Mouse (Mus musculus): ENCODE results near the gene Samd5. TPM values are rescaled to one million over a fixed set of nuclear protein-coding genes. Genes with fewer than 3 reads are reported as not detected.

Gene Samd5
- polyA plus RNA-seq, 2 experiments, result 7.4 to 11.1 TPM

GRCm38 (mm10) chr10:9621055-9621454 lies 54.0 kb downstream of the Samd5 start:
- Histone ChIP-seq H3K27ac (replicated peaks; ENCODE audit: low read depth, low read length) (no peak overlapping the region), H3K4me1 (ENCODE audit: control insufficient read depth, insufficient read depth, low read length) (no peaks in the 10 kb centered on the region), H3K27me3 (ENCODE audit: control insufficient read depth, insufficient read depth, low read length) (no peaks in the 10 kb centered on the region), H3K9ac (ENCODE audit: low read depth, low read length, severe bottlenecking) (no peak overlapping the region), H3K4me2 (replicated peaks; ENCODE audit: low read depth, low read length, severe bottlenecking) (no peak overlapping the region), H3K4me3 (replicated peaks; ENCODE audit: low read length) (no peak overlapping the region), H3K9me3 (ENCODE audit: control insufficient read depth, low read length) (no peaks in the 10 kb centered on the region), H3K36me3 (ENCODE audit: control insufficient read depth, insufficient read depth, low read length) (no peaks in the 10 kb centered on the region)
- no peak for TF ChIP-seq POLR2A (IDR thresholded peaks at IDR 0.05; ENCODE audit: borderline replicate concordance, extremely low read depth, insufficient read depth, insufficient read length)
- DNase-seq (ENCODE audit: low spot score), result no peak
- ATAC-seq (ENCODE audit: low FRiP score, low read depth), result no peak
- 38% methylated on average over 1 of the region's 1 CpGs for WGBS

GRCm38 (mm10) chr10:9615009-9615408 lies 60.0 kb downstream of the Samd5 start:
- H3K36me3 ChIP-seq (ENCODE audit: control insufficient read depth, insufficient read depth, low read length), result no peaks in the 10 kb centered on the region
- DNase-seq (ENCODE audit: low spot score), result no peak
- H3K9me3 ChIP-seq (ENCODE audit: control insufficient read depth, low read length), result no peaks in the 10 kb centered on the region
- H3K4me3 ChIP-seq (replicated peaks; ENCODE audit: low read length), result no peak overlapping the region
- TF ChIP-seq POLR2A (IDR thresholded peaks at IDR 0.05; ENCODE audit: borderline replicate concordance, extremely low read depth, insufficient read depth, insufficient read length), result no peak
- ATAC-seq (ENCODE audit: low FRiP score, low read depth), result no peak
- H3K9ac ChIP-seq (ENCODE audit: low read depth, low read length, severe bottlenecking), result no peak overlapping the region
- H3K4me2 ChIP-seq (replicated peaks; ENCODE audit: low read depth, low read length, severe bottlenecking), result no peak overlapping the region
- H3K27ac ChIP-seq (replicated peaks; ENCODE audit: low read depth, low read length), result no peak overlapping the region
- H3K4me1 ChIP-seq (ENCODE audit: control insufficient read depth, insufficient read depth, low read length), result no peaks in the 10 kb centered on the region
- no peaks in the 10 kb centered on the region for H3K27me3 ChIP-seq (ENCODE audit: control insufficient read depth, insufficient read depth, low read length)

GRCm38 (mm10) chr10:9608854-9609253 lies 66.2 kb downstream of the Samd5 start:
- Histone ChIP-seq H3K4me2 (replicated peaks; ENCODE audit: low read depth, low read length, severe bottlenecking) (no peak overlapping the region), H3K4me3 (replicated peaks; ENCODE audit: low read length) (no peak overlapping the region), H3K9ac (ENCODE audit: low read depth, low read length, severe bottlenecking) (no peak overlapping the region), H3K9me3 (ENCODE audit: control insufficient read depth, low read length) (no peaks in the 10 kb centered on the region), H3K27me3 (ENCODE audit: control insufficient read depth, insufficient read depth, low read length) (no peaks in the 10 kb centered on the region), H3K27ac (replicated peaks; ENCODE audit: low read depth, low read length) (no peak overlapping the region), H3K36me3 (ENCODE audit: control insufficient read depth, insufficient read depth, low read length) (no peaks in the 10 kb centered on the region), H3K4me1 (ENCODE audit: control insufficient read depth, insufficient read depth, low read length) (no peaks in the 10 kb centered on the region)
- 82% methylated on average over 4 of the region's 4 CpGs for WGBS
- ATAC-seq (ENCODE audit: low FRiP score, low read depth), result no peak
- no peak for TF ChIP-seq POLR2A (IDR thresholded peaks at IDR 0.05; ENCODE audit: borderline replicate concordance, extremely low read depth, insufficient read depth, insufficient read length)
- no peak for DNase-seq (ENCODE audit: low spot score)

GRCm38 (mm10) chr10:9607155-9607554 lies 67.9 kb downstream of the Samd5 start:
- TF ChIP-seq POLR2A (IDR thresholded peaks at IDR 0.05; ENCODE audit: borderline replicate concordance, extremely low read depth, insufficient read depth, insufficient read length), result no peak
- Histone ChIP-seq H3K27me3 (ENCODE audit: control insufficient read depth, insufficient read depth, low read length) (no peaks in the 10 kb centered on the region), H3K4me1 (ENCODE audit: control insufficient read depth, insufficient read depth, low read length) (no peaks in the 10 kb centered on the region), H3K9me3 (ENCODE audit: control insufficient read depth, low read length) (no peaks in the 10 kb centered on the region), H3K4me3 (replicated peaks; ENCODE audit: low read length) (no peak overlapping the region), H3K4me2 (replicated peaks; ENCODE audit: low read depth, low read length, severe bottlenecking) (no peak overlapping the region), H3K27ac (replicated peaks; ENCODE audit: low read depth, low read length) (no peak overlapping the region), H3K36me3 (ENCODE audit: control insufficient read depth, insufficient read depth, low read length) (no peaks in the 10 kb centered on the region), H3K9ac (ENCODE audit: low read depth, low read length, severe bottlenecking) (no peak overlapping the region)
- DNase-seq (ENCODE audit: low spot score), result no peak
- 84% methylated on average over 2 of the region's 2 CpGs for WGBS
- no peak for ATAC-seq (ENCODE audit: low FRiP score, low read depth)

GRCm38 (mm10) chr10:9605635-9606034 lies 69.4 kb downstream of the Samd5 start:
- H3K9ac ChIP-seq (ENCODE audit: low read depth, low read length, severe bottlenecking), result no peak overlapping the region
- H3K4me1 ChIP-seq (ENCODE audit: control insufficient read depth, insufficient read depth, low read length), result no peaks in the 10 kb centered on the region
- no peak overlapping the region for H3K4me2 ChIP-seq (replicated peaks; ENCODE audit: low read depth, low read length, severe bottlenecking)
- TF ChIP-seq POLR2A (IDR thresholded peaks at IDR 0.05; ENCODE audit: borderline replicate concordance, extremely low read depth, insufficient read depth, insufficient read length), result no peak
- ATAC-seq (ENCODE audit: low FRiP score, low read depth) (no peak), DNase-seq (ENCODE audit: low spot score) (no peak)
- no peak overlapping the region for H3K4me3 ChIP-seq (replicated peaks; ENCODE audit: low read length)
- no peaks in the 10 kb centered on the region for H3K9me3 ChIP-seq (ENCODE audit: control insufficient read depth, low read length)
- H3K36me3 ChIP-seq (ENCODE audit: control insufficient read depth, insufficient read depth, low read length), result no peaks in the 10 kb centered on the region
- no peaks in the 10 kb centered on the region for H3K27me3 ChIP-seq (ENCODE audit: control insufficient read depth, insufficient read depth, low read length)
- H3K27ac ChIP-seq (replicated peaks; ENCODE audit: low read depth, low read length), result no peak overlapping the region
- WGBS, result 92% methylated on average over 5 of the region's 5 CpGs

GRCm38 (mm10) chr10:9603290-9603689 lies 71.7 kb downstream of the Samd5 start:
- 60% methylated on average over 5 of the region's 5 CpGs for WGBS
- Histone ChIP-seq H3K27ac (replicated peaks; ENCODE audit: low read depth, low read length) (no peak overlapping the region), H3K9me3 (ENCODE audit: control insufficient read depth, low read length) (no peaks in the 10 kb centered on the region), H3K4me1 (ENCODE audit: control insufficient read depth, insufficient read depth, low read length) (no peaks in the 10 kb centered on the region), H3K4me2 (replicated peaks; ENCODE audit: low read depth, low read length, severe bottlenecking) (no peak overlapping the region), H3K4me3 (replicated peaks; ENCODE audit: low read length) (no peak overlapping the region), H3K27me3 (ENCODE audit: control insufficient read depth, insufficient read depth, low read length) (no peaks in the 10 kb centered on the region), H3K36me3 (ENCODE audit: control insufficient read depth, insufficient read depth, low read length) (no peaks in the 10 kb centered on the region), H3K9ac (ENCODE audit: low read depth, low read length, severe bottlenecking) (no peak overlapping the region)
- DNase-seq (ENCODE audit: low spot score) (no peak), ATAC-seq (ENCODE audit: low FRiP score, low read depth) (no peak)
- no peak for TF ChIP-seq POLR2A (IDR thresholded peaks at IDR 0.05; ENCODE audit: borderline replicate concordance, extremely low read depth, insufficient read depth, insufficient read length)

Measured in limb, embryonic 14.5 days (tissue).